Mouse (Mus musculus): Measurements from ENCODE around the gene Trafd1.
"Not testable (repeated sequence)": the region's sequence is repeated elsewhere in the genome, so short reads cannot be mapped to it uniquely, and the experiment has no call there.

DNA sequence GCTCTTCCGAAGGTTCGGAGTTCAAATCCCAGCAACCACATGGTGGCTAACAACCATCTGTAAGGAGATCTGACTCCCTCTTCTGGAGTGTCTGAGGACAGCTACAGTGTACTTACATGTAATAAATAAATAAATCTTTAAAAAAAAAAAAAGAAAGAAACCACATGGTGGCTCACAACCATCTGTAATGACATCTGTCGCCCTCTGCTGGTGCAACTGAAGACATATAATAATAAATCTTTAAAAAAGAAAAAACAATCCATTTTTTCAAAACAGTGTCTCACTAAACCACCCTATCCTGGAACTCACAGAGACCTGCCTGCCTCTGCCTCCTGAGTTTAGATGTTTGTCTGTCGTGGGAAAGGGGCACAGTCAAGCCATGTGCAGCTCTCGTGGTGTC lies 8.5 kb downstream of the Trafd1 start:
- not testable (repeated sequence) for TF ChIP-seq GATA1 (IDR thresholded peaks at IDR 0.05; ENCODE audit: borderline replicate concordance, low read length); CTCF (IDR thresholded peaks at IDR 0.05; ENCODE audit: low read depth, low read length); POLR2AphosphoS5 (IDR thresholded peaks at IDR 0.05; ENCODE audit: insufficient replicate concordance, low read depth, low read length)

Data from G1E (cell line).